Mouse (Mus musculus) E14TG2a.4 (cell line): ENCODE data around the gene Cdh10.

Source experiments
- CTCF ChIP-seq: conservative IDR thresholded peaks from 2 replicates; pipeline ENCODE4 v1.5.1; 2014; ENCODE audit warnings: low read length
- NANOG ChIP-seq: IDR thresholded peaks from 2 replicates; pipeline ENCODE4 v1.6.1; 2014; ENCODE audit warnings: borderline replicate concordance, low read length, mixed read lengths

DNA sequence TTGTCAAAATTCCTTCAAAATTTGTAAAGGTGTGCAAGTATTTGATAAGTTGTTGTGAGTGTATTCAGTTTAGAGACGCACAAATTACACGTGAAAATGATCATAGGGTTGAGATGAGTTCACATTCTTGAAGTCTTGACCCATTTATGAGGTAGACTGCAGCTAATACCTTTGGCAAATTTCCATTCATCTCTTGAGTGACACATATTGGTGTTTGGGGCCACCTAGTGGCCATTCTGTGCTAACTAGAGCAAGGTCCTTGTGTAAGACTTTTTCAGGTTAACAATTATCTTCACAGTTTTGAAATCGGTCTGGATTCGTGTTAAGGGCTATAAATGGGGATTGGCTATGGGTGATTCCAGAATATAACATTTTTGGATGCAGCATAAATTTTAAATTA is 13.5 kb downstream of the Cdh10 start:
- TF ChIP-seq CTCF, result peak; percentile 70
- TF ChIP-seq NANOG, result no peak
